Mouse (Mus musculus): Measurements from ENCODE around the gene Grip1.

The Grip1 gene

DNA sequence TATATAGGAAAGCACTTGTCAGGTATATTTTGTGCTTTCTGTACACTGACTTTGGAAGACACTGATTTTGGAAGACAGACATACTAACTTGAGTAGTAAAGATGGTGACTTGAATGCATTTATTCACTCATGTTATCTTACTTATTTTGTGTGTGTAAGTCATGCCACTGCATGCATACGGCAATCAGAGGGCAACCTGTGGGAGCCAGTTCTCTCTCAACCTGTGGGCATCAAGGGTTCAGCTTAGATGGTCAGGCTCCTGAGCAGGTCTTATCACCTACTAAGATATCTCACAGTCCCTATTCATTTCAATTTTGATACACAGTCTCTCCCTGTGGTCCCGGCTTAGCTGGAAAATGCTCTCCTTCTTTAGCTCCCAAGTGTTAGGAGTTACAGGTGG, 5.4 kb downstream of the Grip1 start:
- DNase-seq (ENCODE audit: low read depth): no peak

DNA sequence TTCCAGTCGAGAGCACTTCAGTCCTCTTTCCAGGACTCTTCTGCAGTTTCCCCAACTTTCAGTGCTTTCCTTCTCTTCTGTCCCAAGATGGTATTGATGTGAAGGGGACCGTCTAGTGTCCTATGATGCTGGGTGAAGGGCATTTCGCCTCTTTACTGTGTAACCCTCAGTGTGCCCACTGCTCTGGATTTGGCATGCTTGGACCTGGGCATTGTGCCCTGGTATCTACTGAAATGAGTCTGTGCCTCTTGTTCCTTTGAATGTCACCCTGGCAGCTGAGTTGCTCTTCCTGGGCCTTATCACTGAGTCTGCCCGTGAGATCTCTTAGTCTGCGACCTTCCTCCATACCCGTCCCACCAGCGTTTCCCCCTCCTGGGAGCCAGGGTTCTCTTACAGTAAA, 9.7 kb downstream of the Grip1 start:
- DNase-seq (ENCODE audit: low read depth): no peak

DNA sequence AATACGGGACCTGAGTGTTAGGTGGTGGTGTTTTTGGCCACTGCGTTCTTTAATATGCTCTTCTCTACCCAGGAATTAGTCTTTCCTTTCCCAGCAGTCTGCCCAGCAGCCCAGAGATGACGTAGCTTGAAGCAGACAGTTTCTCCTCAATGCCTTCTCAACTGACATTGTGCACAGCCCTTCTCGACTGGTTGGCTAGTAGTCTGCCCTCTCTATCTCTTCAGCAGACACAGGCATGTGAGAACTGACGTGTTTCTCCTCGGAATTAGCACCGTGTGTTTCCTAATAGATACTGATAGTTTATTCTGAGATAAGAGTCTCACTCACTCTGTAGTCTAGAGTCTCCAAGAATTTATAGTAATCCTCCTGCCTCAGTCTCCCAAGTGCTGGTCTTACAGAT, 10.2 kb downstream of the Grip1 start:
- no peak for DNase-seq (ENCODE audit: low read depth)

DNA sequence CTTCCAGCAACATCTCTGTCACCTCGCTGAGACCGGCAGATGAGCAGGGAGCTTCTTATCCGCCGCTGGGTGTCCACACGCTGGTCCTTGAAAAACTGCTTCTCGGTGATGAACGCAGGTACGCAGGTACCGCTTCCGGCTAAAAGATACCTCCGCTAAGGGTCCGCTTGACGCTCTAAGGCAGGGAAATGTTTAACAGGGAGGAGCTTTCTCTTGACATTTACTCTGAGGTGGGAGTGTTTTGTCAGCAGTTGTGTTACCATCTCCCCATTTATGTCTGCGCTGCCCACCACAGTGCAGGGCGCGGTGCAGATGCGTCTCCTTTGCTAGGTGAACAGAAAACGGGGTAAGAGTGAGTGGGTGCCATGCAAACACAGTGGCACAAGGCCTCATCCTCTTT, 14.3 kb downstream of the Grip1 start:
- no peak for DNase-seq (ENCODE audit: low read depth)

DNA sequence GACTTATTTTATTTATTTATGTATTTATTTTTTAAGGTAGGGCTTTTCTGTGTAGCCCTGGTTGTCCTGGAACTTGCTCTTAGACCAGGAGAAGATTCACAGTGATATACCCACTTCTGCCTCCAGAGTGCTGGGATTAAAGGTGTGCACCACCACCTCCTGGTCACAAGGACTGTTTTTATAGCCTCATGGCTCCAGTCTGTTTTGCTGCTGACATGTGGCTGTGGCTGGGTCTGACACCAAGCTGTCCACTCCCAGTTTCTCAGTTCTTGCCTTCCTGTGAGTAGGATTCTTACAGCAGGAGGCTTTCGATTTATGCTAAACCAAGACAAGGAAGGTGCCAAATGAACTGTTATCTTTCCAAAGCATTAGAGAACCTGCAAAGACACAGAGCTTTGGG, 16.5 kb downstream of the Grip1 start:
- no peak for DNase-seq (ENCODE audit: low read depth)

DNA sequence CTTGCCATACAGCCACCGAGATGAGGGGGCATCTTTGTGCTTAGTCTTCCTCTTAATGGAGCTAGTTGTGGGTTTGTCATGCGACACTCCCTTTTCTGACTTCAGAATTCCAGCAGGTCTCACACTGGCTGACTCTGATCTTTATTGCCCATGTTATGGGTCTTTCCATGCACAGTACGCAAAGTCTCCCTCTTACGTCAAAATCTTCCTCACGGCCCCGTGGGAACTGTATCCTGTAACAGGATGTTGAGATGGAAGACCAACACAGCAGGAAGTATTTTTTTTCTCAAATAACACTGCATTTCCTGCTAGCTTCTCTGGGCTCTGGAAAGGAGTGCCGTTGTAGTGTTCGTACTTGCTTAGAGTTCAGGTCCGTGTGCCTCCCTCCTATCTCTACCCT, 21.5 kb downstream of the Grip1 start:
- no peak for DNase-seq (ENCODE audit: low read depth)

DNA sequence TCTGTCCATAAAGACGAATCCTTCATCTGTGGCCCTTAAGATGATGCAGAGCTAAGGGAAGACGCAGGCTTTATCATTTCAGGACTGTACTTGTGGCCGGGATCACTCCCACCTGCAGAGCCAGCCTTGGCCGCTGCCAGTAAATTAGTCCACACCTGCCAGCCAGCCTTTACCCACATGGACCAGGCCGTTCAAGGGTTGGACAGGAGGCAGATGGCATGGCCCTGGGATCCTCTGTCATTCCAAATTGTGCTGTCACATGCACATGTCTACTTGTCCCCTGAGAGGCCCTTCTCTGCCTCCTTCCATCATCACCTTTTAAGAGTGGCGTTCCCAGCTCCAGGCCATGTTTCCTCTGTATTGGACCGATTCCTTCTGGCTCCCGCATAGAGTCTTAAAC, 24.0 kb downstream of the Grip1 start:
- no peak for DNase-seq (ENCODE audit: low read depth)

DNA sequence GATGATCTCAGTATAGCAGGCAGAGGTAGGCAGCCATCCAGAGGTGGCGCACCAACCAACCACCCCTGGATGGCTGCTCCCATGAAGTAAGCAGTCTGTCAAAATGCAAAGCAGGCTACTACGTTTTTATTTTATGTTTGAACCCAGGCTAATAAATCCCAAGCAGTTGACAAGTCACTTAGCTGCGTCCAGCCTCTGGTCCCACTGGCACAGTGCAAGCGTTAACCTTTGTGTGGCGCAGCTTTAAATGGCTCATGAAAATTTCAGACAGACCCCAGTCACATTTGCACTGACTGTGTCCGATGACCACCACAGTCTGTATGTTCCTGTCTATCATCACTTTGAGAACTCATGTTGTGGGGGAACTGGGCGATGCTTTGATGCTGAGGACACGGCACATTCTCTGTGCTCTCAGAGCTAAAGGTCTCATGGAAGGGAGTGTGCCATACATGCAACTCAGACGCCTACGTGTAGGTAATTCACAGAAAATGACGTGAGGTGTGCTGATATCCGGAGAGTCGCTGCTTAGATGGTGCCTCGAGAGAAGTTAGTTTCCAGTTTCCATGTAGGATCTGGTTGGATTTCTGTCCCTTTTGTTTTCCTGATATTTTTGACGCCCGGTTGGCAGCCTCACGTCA, 29.6 kb downstream of the Grip1 start:
- DNase-seq (ENCODE audit: low read depth): no peak

DNA sequence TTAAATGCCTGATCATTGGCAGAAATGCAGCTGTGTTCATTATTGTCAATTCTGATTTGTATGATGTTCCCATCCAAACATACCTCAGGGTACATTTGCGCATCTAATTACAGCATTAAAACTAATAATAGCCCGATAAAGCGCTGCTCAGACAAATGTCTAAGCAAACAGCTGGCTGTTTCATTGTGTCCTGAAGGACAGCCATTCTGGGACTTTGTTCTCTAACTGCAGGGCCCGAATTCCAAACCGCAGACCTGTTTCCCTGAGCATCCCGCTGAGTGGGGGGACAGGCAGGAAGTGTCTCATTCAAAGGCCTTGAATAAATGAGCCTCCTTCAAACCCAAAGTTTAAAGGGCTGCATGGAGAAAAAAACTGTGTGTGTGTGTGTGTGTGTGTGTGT, 30.1 kb downstream of the Grip1 start:
- no peak for DNase-seq (ENCODE audit: low read depth)

DNA sequence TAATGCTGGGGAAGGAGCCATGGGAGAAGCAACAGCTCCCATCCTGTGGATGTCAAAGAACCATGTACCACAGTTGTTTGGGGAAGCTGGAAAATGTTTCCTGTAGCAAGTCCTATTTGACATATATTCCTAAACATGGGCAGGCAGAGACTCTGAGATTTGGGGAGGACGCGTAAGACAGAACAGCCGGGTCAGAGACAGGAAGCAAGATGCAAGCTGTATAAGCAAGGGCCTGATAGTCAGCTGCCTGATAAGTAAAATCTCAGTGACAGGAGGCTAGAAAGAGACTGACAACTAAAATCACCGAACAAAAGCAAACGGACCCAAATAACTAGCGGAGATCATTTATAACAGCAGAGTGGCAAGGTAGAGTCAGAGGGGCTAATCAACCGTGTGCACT, 33.3 kb downstream of the Grip1 start:
- no peak for DNase-seq (ENCODE audit: low read depth)

DNA sequence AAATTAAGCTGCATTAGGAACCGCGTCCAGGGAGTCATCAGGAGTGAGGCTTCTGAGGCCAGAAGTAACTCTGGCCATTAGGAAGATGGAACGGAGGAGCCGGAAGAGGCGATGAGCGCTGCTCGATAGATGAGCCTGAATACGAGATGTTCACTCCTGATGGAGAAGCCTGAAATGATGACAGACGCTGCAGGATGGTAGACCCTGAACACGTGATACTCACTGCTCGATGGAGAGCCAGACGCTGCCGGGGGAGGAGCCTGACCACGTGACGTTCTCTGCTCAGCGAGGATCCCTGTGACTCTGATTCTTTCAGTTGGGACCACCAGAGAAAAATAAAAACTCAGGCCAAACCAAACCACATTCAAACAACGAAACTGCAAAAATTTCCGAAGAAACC, 37.2 kb downstream of the Grip1 start:
- DNase-seq (ENCODE audit: low read depth): no peak

DNA sequence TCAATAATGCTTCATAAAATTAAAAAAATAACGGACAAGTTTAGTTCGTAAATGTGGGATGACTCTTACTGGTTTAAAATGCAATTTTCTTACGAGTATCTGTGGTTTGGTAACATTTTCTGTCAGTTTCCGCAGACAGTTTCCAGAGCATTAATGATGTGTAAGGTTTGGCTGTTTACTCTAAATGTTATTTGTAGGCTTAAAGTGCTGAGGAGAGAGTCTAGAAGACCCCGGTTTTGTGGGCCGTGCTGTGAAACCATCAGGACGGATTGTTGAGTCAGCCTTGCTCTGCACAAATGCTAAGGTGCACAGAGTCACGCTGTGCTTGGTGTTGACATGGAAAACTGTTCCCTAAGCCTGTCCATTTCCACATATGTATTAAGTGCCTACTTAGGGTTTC, 41.7 kb downstream of the Grip1 start:
- DNase-seq (ENCODE audit: low read depth): no peak

DNA sequence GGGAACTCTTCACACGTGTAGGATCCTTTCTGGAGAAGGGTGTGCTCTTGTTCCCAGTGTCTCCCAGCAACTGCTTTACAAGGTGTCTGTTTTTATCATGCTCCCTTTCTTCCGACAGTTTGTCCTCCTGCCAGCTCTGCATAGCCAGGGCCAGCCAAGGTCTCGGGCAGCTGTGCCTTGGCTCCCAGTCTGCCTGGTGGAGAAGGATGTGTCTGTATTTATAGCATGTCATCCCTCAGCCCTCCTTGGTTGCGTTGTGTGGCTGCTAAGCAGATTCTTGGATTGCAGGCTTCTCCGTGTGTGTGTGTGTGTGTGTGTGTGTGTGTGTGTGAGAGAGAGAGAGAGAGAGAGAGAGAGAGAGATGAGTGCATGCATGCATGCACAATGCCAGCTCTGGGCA, 42.6 kb downstream of the Grip1 start:
- no peak for DNase-seq (ENCODE audit: low read depth)

DNA sequence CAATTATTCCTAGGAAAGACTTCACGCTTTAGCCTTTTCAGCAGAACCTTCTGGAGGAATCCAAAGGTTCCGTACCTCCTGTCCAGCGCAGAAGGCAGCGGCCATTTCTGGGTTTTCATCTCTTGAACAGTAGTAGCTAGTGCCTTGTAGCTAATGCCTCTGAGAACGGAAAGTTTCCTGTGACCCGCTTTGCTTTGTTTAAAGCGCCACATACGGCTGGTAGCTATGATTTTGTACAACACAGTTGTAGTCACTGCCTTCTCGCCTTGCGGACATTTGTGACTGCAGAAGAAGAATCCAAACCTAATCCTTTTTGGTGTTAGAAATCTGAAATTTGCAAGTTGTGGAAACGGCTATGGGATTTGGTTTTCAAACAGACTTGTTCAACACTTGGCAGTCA, 68.1 kb downstream of the Grip1 start:
- DNase-seq (ENCODE audit: low read depth): no peak

DNA sequence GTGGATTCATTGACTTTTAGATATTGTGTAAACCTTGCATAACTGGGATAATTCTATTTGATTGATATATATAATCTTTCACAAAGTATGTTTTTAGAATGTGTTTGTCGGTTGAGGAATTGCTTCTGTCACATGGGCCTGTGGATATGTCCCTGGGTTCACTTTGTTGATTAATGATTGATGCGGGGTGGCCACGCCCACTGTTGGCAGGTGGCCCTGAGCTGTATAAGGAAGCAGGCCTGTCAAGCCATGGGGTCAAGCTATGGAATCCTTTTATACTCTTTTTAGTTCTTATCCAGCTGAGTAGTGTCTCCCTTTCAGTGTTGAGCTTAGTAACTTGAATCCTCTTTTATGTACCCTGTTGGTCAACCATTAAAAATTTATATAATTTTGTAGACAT, 72.1 kb downstream of the Grip1 start:
- DNase-seq (ENCODE audit: low read depth): no peak

DNA sequence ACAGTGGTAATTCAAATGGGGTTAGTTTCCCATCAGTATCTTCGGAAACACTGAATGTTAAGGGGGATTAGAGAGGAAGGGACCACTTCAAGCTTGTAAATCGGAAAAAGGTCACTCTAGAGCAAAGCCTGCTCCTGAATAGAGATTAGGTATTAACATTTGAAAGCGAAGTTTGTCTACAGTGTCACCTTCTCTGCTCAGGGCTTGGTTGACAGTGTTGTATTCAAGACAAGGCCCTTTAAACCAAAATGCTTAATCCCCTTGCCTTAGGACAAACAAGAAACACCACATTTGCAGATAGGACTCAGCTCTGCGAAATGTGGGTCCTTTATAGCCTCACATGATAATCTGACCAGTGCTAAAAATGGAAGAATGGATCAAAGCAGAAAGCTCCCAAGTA, 81.2 kb downstream of the Grip1 start:
- DNase-seq (ENCODE audit: low read depth): no peak

DNA sequence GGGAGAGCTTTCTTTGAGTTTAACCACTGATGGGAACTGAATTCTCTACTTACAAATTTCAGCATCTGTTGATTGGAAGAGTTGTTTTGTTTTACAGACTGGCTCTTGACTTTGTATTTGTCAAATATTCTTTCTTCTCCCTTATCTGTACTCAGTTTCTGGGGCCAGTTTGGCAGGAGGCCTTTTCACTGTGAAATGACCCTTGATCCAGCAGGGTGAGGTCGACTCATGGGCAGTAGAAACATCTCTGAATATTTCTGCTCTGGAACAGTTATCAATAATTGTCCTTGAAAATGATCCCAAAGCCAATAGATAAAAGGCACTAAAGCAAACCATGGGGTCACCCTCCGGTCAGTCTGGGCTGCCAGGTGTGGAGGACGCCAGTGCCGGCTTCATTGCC, 88.0 kb downstream of the Grip1 start:
- no peak for DNase-seq (ENCODE audit: low read depth)

DNA sequence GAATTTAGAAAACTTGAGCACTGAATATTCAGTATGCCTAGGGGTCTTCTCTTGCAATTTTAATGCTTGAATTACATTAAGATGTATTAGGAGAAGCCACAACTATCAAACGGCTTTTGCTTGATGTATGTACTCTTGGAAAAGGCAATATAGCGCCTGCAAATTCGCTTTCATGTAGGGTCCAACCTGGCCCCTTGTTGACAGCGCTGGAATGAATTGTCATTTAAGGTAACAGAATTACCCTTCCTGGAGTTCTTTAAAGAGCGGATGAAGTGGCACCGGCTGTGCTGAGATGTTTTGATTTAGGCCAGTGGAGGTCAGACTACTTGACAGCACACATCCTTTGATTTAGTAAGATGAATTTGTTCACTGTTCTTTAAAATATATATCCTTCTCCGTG, 90.1 kb downstream of the Grip1 start:
- no peak for DNase-seq (ENCODE audit: low read depth)

DNA sequence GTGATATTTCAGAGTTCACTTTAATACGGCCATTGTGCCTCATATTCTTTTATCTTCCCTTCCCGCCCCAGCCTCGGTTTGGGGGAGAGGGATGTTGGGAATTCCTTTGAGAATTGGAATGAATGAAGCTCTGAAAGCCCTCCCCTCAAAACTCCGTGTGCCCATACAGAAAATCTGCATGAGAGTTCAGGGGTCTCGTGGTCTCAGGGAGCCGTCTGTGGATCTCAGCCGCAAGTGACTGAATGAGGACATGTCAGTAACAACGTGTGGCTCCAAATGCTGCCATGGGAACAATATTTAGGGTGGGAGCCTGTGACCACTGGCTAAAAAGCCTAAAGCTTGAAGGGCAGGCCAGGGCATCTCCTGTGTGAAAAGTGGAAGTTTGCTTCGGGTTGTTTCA, 91.1 kb downstream of the Grip1 start:
- no peak for DNase-seq (ENCODE audit: low read depth)

DNA sequence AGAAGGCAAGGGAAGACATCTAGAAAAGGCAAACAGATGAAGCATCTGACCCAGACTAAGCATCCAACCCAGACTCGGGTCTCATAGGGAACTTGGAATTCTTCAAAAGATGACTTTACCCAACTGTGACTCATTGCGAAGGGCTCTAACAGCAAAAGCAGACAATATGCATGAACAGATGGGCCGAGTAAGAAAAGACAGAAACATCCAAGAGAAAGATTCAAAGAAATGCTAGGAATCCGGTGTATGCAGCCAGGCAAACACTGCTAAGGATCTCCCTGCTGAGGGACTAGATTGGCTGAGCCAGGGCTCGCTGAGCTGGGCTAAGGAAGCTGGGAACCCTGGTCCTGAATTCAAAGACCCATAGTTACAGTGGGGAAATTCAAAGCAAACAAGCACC, 94.2 kb downstream of the Grip1 start:
- DNase-seq (ENCODE audit: low read depth): no peak

DNA sequence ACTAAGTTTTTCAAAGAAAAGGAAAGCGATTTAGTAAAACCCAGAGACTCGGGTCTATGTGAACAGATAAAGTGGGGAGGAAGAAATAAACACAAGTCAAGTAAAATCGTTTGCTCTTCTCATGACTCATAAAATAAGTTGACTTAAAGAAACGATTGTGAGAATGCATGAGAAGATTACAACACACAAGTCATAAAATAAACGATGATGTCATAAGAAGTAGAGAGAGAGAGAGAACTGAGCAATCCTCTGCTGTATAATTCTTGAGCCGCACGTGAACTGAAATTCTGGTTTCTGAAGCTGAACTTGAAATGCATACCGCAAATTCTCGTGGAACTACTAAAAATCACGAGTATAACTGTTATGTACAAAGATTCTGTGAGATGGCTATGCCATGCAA, 95.1 kb downstream of the Grip1 start:
- DNase-seq (ENCODE audit: low read depth): no peak

DNA sequence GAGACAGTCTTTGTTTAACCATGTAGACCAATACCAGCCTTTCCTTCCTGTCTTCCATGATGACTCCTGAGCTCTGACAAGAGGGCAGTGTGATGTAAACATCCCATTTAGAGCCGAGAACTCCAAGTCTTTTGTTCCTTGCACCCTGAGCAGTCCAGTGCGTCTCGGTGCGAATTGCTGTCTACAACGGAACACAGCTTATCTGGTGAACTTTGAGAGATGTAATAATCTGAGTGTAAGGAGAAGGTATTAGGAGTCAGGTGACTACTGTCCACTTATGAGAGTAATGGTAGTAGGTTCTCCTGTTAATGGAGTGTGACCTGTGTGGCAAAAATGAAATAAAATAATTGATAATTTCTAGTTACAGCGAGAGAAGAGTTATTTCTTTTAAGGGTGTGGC, 97.0 kb downstream of the Grip1 start:
- no peak for DNase-seq (ENCODE audit: low read depth)

DNA sequence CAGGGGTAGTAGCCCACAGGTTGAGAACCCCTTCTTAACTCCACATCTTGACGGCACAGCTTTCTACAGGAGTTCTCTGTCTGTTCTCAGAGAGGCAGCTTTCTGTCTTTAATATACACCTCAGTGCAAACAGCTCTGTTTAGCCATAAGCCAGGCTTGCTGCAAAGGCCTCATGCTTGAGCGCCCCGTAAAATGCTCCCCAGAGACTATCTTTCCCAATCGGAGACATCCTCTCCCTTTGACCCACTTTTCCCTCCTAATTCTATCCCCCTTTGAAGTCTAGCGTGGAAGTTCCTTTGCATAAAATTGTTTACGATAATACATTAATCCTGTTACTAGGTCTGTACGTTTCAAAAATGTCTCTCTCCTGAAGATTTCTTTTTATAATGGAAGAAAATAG, 102.7 kb downstream of the Grip1 start:
- DNase-seq (ENCODE audit: low read depth): no peak

DNA sequence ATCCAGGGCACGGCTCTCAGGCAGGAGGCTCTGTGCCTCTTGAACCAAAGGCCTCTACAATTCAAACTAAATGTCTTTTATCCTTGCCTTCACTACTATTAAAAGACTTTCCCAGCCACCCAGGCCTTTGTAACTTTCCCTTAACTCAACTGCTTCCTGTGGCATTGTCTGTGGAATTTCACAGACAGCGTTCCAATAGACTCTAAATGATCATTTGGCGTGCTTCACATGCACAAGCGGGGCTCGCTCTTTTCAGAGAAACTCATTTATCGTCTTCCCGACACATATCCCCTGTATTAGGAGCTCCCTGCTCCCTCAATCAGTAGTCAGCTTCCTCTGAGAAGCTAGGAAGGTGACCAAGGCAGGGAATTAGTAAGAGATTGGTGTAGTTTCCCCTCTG, 104.8 kb downstream of the Grip1 start:
- no peak for DNase-seq (ENCODE audit: low read depth)

DNA sequence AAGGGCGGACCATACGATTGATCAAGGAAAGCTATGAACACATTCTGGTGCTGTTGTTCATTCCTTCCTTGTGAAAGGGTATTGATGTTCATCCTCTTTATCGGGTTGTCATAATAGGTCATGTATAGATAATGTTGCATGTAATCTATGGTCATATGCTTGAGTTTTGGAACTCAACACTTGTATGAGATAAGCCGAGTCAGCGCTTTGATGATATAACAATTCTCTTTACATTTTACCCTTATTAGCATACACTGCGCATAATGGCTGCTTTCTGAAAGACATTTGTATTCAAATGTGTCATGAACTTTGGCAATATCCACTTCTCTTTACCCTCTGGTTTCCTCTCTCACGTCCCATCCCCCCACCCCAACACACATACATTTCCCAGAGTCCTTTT, 111.2 kb downstream of the Grip1 start:
- no peak for DNase-seq (ENCODE audit: low read depth)
